Mouse (Mus musculus) spleen, adult 2 months (tissue): ENCODE measurements around the gene Irx4.

Source experiments
- CTCF ChIP-seq: fragments of 200-500 bp; IDR thresholded peaks from 2 replicates; pipeline ENCODE4 v1.5.1; 2011; ENCODE audit warnings: mild to moderate bottlenecking, inconsistent platforms; ENCODE audit not compliant: insufficient read depth, insufficient read length, insufficient replicate concordance; ENCODE audit errors: extremely low read depth
- POLR2A ChIP-seq: fragments of 200-500 bp; IDR thresholded peaks from 2 replicates; pipeline ENCODE4 v1.6.1; 2011; ENCODE audit warnings: low read depth, low read length, inconsistent platforms

DNA sequence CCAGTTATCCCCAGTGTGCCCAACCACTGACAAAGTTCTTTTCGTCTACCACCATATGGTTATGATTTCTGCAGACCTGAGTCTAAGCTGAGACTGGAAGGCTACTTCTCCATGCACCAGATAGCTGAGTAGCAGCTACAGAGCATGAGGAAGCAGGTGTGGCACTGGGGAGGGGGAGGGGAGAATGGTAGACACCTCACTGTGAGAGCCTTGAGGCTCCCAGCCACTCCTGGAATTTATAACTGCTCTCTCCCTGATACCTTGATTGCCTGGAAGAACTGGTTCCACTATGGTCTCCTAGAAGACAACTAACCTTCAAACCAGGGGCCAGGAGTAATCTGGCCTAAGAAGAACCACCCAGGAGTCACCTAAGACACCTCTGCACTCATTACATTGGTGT lies 18.9 kb downstream of the Irx4 start:
- TF ChIP-seq CTCF (no peak), POLR2A (no peak)
